Mouse (Mus musculus) testis, adult 2 months (tissue): ENCODE results near the gene Gnptab. TPM values are rescaled to one million over a fixed set of nuclear protein-coding genes. Genes with fewer than 3 reads are reported as not detected.

Experiments
- H3K27ac ChIP-seq: fragments of 200-500 bp; 2 replicates; pipeline ENCODE4 v1.5.1; 2012; ENCODE audit warnings: low read depth, low read length; ENCODE audit not compliant: control insufficient read depth, insufficient read depth
- H3K27me3 ChIP-seq: fragments of 200-500 bp; 2 replicates; pipeline ENCODE4 v1.6.1; 2012; ENCODE audit warnings: mild to moderate bottlenecking, low read length, moderate library complexity; ENCODE audit not compliant: control insufficient read depth, insufficient read depth
- H3K36me3 ChIP-seq: fragments of 200-500 bp; 2 replicates; pipeline ENCODE4 v1.6.1; 2012; ENCODE audit warnings: mild to moderate bottlenecking, low read length; ENCODE audit not compliant: control insufficient read depth, insufficient read depth
- H3K4me1 ChIP-seq: fragments of 200-500 bp; 2 replicates; pipeline ENCODE4 v1.6.1; 2012; ENCODE audit warnings: low read length; ENCODE audit not compliant: control insufficient read depth, insufficient read depth
- H3K4me3 ChIP-seq: fragments of 200-500 bp; 2 replicates; pipeline ENCODE4 v1.5.1; 2012; ENCODE audit warnings: low read depth, mild to moderate bottlenecking, low read length, moderate library complexity, mixed read lengths; ENCODE audit not compliant: control insufficient read depth
- CTCF ChIP-seq: fragments of 200-500 bp; IDR thresholded peaks from 2 replicates; pipeline ENCODE4 v1.5.1; 2012; ENCODE audit warnings: low read depth, mild to moderate bottlenecking, inconsistent platforms, low read length, moderate library complexity; ENCODE audit not compliant: control insufficient read depth, insufficient read depth, insufficient replicate concordance
- POLR2A ChIP-seq: fragments of 200-500 bp; IDR thresholded peaks from 2 replicates; pipeline ENCODE4 v1.6.1; 2012; ENCODE audit warnings: low read depth, mild to moderate bottlenecking, inconsistent platforms, low read length, moderate library complexity; ENCODE audit not compliant: control insufficient read depth
- polyA plus RNA-seq: library from polyadenylated mRNA; depleted of rRNA; stranded (reverse); fragments of >200 nt; gene quantifications from 2 replicates; pipeline ENCODE4 v1.2.3, GENCODE M21; 2012

Gnptab gene
- polyA plus RNA-seq, 1 experiment: 10.0 TPM

DNA sequence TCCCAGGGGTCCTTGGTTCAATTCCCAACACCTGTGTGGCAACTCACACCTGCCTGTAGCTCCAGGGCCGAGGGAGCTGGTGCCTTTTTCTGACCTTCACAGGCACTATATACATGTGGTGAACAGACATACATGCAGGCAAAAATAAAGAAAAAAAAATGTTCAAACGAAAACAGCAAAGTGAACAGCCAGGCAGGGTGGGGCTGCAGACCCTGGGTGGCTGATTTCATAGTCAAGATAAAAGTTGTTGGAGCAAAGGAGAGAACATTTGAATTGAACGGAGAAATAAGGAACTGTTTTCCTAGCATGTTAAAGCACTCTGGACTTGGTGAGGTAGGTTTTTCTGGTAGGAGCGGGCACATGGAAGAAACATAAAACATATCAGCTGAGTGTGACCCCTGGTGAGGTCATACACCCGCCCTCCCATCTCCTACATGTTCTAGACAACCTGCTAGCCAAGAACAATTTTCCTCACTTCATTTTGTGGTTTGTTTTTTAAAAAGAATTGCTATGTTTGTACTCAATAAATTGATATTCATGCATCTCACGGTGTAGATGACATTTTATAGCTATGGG, 19.8 kb downstream of the Gnptab start:
- no peaks in the 10 kb centered on the region for H3K4me1 ChIP-seq
- TF ChIP-seq POLR2A (no peak), CTCF (no peak)
- H3K4me3 ChIP-seq: no peak overlapping the region
- H3K27me3 ChIP-seq: no peaks in the 10 kb centered on the region
- no peak overlapping the region for H3K27ac ChIP-seq
- no peaks in the 10 kb centered on the region for H3K36me3 ChIP-seq

DNA sequence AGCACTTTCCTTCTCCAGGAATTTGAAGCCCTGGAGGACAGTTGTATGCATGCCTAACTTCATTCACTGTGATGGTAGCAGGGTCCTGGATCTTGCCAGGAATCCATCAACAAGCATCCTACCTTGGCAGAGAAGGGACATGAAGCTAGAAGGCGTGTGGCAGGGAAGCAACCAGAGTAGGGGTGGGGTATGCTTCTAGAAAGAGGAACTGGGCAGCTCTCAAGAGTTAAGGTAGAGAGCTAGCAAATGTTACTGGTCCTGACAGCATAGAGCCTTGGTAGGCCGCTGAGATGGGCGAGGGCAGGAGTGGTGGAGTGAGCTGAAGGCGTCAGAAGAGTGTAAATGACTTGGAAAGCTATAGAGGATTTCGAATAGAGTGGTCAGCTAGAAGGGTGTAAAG, 20.3 kb downstream of the Gnptab start:
- no peak overlapping the region for H3K27ac ChIP-seq
- H3K4me1 ChIP-seq: no peaks in the 10 kb centered on the region
- no peak for TF ChIP-seq POLR2A
- TF ChIP-seq CTCF: no peak
- H3K4me3 ChIP-seq: no peak overlapping the region
- no peaks in the 10 kb centered on the region for H3K27me3 ChIP-seq
- no peaks in the 10 kb centered on the region for H3K36me3 ChIP-seq

DNA sequence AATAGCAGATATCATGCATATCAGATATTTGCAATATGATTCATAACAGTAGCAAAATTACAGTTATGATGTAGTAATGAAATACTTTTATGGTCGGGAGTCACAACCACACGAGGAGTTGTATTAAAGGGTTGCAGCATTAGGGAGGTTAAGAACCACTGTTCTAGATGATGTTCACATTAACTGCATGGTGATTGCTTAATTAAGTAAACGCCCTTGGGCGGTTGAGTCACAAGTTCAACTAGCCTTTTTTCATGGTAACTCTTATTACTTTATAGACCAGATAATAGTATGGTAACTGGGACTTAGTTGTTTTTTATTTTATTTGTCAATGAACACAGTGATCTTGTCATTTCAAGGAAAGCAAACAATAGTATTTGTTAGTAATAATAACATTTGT, 24.1 kb downstream of the Gnptab start:
- no peaks in the 10 kb centered on the region for H3K4me1 ChIP-seq
- H3K27ac ChIP-seq: no peak overlapping the region
- TF ChIP-seq POLR2A (no peak), CTCF (no peak)
- H3K36me3 ChIP-seq: no peaks in the 10 kb centered on the region
- no peak overlapping the region for H3K4me3 ChIP-seq
- H3K27me3 ChIP-seq: no peaks in the 10 kb centered on the region

DNA sequence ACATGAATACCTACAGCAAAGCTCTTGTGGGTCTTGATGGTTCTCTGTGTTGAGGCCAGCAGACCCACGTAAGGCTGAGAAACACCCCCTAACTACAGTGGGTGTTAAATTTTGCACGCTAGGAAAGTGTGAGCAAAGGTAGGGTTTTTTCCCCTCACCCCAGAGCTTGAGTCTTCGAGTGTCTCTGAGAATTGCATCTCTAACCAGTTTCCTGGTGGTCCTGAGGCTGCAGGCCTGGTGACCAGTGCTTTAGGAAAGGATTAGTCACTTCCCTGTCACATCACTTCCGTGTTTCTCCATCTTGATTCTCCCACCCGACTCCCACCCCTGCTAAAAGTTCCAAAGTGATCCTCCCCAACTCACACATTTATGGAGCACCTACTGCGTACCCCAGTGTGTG, 25.3 kb downstream of the Gnptab start:
- no peak for TF ChIP-seq CTCF
- Histone ChIP-seq H3K4me1 (no peaks in the 10 kb centered on the region), H3K27me3 (no peaks in the 10 kb centered on the region), H3K36me3 (no peaks in the 10 kb centered on the region), H3K4me3 (no peak overlapping the region), H3K27ac (no peak overlapping the region)

DNA sequence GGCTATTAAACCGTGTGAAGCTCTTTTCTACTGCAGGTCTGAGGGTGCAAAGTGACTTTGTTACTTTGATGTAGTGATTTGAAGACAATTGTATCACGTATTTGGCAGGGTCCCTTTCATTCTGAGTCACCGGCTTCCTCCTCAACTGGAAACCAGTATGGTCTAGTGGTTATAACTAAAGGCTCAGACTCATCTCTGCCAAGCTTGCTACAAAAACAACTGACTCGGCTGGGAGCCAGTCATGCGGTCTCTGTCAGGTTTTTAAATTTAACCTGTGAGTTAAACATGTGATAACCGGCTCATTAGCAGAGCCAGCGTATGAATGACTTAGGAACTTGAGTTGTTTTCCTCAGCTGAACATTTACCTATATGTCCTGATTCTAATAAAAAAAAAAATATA, 26.9 kb downstream of the Gnptab start:
- H3K4me3 ChIP-seq: no peak overlapping the region
- no peaks in the 10 kb centered on the region for H3K36me3 ChIP-seq
- no peaks in the 10 kb centered on the region for H3K27me3 ChIP-seq
- TF ChIP-seq POLR2A (no peak), CTCF (no peak)
- no peaks in the 10 kb centered on the region for H3K4me1 ChIP-seq
- no peak overlapping the region for H3K27ac ChIP-seq

DNA sequence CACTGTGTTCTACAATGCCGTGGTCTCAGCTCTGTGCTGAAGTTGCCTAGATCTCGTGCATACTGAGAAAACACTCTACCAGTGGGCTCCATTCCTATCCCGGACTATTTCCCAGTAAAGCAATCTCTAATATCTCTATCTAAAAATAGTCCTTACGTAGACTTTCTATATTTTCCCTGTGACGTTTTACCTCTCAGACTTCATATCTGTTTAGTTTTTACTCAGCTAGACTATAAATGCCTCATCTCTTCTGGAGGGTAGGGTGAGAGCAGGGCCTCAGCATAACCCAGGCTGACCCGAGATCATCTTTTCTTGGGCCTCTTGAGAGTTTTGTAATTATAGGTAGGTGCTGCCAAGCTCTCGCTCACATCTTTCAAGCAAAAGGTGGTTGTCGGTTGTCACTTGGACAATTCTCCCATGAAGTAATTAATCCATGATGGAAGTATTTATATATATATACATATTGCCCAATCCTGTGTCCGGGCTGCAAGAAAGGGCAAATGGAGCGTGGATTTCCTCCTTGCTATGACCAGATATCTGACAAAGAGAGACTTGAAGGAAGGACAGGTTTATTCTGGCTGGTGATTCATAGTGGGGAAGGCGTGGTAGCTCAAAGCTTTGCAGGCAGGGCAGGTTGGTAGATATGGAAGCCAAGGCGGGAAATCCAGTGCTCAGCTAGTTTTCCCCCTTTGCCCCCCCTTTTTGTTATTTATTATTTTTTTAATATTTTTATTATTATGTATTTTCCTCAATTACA, 29.1 kb downstream of the Gnptab start:
- no peaks in the 10 kb centered on the region for H3K4me1 ChIP-seq
- no peaks in the 10 kb centered on the region for H3K27me3 ChIP-seq
- H3K4me3 ChIP-seq: no peak overlapping the region
- no peak for TF ChIP-seq CTCF
- no peak for TF ChIP-seq POLR2A
- no peaks in the 10 kb centered on the region for H3K36me3 ChIP-seq
- no peak overlapping the region for H3K27ac ChIP-seq

DNA sequence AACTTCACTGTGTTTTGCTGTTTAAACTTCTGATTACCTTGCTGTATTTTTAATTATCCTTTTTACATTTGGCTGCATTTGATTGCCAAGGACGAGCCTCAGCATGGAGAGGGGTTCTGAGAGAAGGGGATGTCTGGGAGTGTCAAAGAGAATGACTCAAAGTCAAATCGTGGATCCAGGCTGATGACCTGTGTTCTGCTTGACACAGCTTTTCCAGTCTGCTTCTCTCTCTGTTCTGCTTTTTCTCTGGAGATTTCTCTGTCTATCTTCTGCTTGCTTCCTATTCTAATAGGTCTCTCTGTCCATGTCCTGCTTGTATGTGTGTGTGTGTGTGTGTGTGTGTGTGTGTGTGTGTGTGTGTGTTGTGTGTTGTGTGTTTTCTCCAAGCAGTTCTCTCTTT, 30.8 kb downstream of the Gnptab start:
- Histone ChIP-seq H3K4me1 (no peaks in the 10 kb centered on the region), H3K27ac (no peak overlapping the region), H3K27me3 (no peaks in the 10 kb centered on the region), H3K36me3 (no peaks in the 10 kb centered on the region), H3K4me3 (no peak overlapping the region)
- TF ChIP-seq CTCF (no peak), POLR2A (no peak)
